Mouse (Mus musculus) brain, embryonic 14.5 days (tissue): ENCODE results near the gene Xpnpep3.

ENCODE experiments used
- CTCF ChIP-seq: fragments of 200-500 bp; IDR thresholded peaks from 2 replicates; pipeline ENCODE4 v1.5.1; 2012; ENCODE audit warnings: inconsistent platforms, mild to moderate bottlenecking, moderate library complexity, borderline replicate concordance; ENCODE audit not compliant: insufficient read depth, insufficient read length; ENCODE audit errors: extremely low read depth
- POLR2A ChIP-seq: fragments of 200-500 bp; IDR thresholded peaks from 2 replicates; pipeline ENCODE4 v1.6.1; 2012; ENCODE audit warnings: mild to moderate bottlenecking, inconsistent platforms, borderline replicate concordance; ENCODE audit not compliant: poor library complexity, insufficient read depth, insufficient read length, severe bottlenecking; ENCODE audit errors: extremely low read depth

- no peak for TF ChIP-seq CTCF
- TF ChIP-seq POLR2A, result no peak
Observed at GRCm38 (mm10) chr15:81394211-81394915, 5.6 kb upstream of the Xpnpep3 start.
